Mouse (Mus musculus): Measurements from ENCODE around the gene Gm5148. TPM values are rescaled to one million over a fixed set of nuclear protein-coding genes. Genes with fewer than 3 reads are reported as not detected.

Gene Gm5148
- polyA plus RNA-seq, 1 experiment from 2014 or later: 5.2 TPM

DNA sequence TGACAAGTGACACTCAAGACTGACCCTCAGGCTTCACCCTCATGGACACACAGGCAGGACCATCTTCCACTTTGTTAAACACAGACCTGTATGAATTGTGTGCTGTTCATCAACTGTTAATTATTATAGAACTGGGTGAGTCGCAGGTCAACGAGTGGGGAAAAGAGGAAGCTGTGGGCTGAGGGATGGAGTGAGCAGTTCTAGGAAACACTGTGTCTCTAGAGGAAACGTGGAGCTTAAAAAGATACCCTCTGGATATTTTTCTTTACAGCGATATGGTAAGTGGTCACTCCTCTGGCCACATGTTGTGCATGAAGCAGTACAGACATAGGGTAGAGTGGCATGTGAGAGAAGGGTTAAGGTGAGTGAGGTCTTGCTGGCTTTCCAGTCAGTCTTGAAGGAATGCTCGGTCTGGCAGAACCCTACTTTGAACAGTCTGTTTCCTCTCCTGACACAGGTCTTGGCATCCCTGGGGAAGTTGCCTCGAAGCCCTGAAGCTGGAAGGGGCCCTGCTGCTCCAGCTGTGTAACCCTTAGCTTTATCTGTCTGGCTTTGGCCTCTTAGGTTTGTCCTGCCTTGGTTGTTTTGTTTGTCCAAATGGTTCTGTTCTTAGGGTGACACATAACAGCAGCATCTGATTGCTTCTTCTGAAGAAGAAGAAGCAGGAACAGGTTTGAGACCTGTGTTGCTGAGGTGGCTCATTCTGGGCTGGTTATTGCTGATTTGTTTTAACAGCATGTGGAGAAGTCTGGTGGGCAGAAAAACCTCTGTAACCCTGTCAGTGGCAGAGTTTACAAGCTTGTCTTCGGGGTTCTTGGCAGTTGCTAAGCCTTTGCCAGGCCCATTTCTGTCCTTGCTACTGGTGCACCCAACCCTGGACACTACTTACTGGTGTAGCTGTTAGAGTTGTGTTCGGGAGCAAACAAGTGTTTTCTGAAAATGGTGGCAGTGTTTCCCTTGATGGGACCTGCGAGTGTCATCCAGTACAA is 4.1 kb upstream of the Gm5148 start:
- H3K9me3 ChIP-seq (replicated peaks): no peaks in the 10 kb centered on the region
- H3K4me2 ChIP-seq: no peak overlapping the region
- 81% methylated on average over 9 of the region's 9 CpGs for whole genome bisulfite sequencing
- H3K27ac ChIP-seq: no peak overlapping the region
- ATAC-seq: no peak
- no peak overlapping the region for H3K4me3 ChIP-seq
- peaks cover 6% of the 10 kb centered on the region; the same call in 1 of the 2 replicates for H3K27me3 ChIP-seq
- no peaks in the 10 kb centered on the region for H3K36me3 ChIP-seq (ENCODE audit: poor library complexity, severe bottlenecking)
- H3K4me1 ChIP-seq: peaks cover 23% of the 10 kb centered on the region
- no peak overlapping the region for H3K9ac ChIP-seq

DNA sequence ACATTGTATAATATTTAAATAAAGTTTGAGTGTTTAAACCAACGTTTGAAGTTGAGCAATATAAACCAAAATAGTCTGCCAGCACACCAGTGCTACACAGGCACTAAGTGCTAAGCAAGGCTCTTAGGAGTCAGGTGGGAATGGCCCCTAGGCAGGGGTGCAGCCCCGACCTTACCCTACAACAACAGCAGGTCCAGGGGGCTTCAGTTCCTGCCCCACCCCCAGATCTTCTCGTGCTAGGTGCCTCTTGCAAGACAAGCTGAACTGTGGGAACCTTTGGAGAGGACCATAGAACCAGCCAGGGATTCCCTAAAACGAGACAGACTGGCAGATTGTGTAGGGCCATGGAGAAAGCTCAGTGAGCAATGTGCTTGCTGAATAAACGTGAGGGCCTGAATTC is 3.1 kb upstream of the Gm5148 start:
- Histone ChIP-seq H3K4me3 (no peak overlapping the region), H3K9me3 (replicated peaks) (no peaks in the 10 kb centered on the region), H3K4me1 (peaks cover 33% of the 10 kb centered on the region), H3K4me2 (no peak overlapping the region), H3K27ac (no peak overlapping the region), H3K9ac (no peak overlapping the region), H3K27me3 (peaks cover 6% of the 10 kb centered on the region; the same call in 1 of the 2 replicates), H3K36me3 (ENCODE audit: poor library complexity, severe bottlenecking) (no peaks in the 10 kb centered on the region)
- ATAC-seq: no peak
- WGBS: 84% methylated on average over 5 of the region's 5 CpGs

DNA sequence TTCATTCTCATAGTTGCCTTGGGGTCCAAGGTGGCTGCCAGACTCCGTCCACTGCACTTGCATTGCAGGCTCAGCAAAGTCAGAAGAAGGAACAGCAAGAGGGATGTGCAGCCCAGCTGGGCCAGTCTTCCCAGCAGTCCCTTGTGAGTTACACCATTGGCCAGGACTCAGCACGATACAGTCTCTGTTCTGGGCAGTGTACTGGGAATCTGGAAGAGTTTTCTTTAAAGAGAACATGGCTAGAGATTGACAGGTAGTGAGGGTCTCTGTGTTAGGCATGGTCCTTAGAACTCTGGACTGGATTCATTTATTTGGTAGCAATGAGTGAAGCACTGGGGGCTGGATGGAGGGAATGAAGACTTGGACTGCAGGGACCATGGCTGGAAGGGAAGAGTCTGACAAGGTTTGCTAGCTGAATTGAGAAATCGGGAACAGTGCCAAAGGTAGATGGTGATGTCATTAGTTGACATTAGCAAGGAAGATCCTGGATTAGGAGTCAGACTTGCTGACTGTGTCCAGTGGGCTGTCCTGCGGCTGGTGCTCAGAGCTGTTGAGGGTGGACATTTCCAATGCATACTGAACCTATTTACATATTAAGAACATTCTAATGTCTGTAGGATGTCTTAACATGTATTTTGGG is 2.3 kb upstream of the Gm5148 start:
- H3K27me3 ChIP-seq: peaks cover 6% of the 10 kb centered on the region; the same call in 1 of the 2 replicates
- no peak overlapping the region for H3K4me2 ChIP-seq
- no peak overlapping the region for H3K27ac ChIP-seq
- ATAC-seq: no peak
- H3K9me3 ChIP-seq (replicated peaks): no peaks in the 10 kb centered on the region
- H3K4me1 ChIP-seq: peaks cover 33% of the 10 kb centered on the region
- no peak overlapping the region for H3K4me3 ChIP-seq
- H3K36me3 ChIP-seq (ENCODE audit: poor library complexity, severe bottlenecking): no peaks in the 10 kb centered on the region
- H3K9ac ChIP-seq: no peak overlapping the region
- WGBS: 87% methylated on average over 4 of the region's 4 CpGs

DNA sequence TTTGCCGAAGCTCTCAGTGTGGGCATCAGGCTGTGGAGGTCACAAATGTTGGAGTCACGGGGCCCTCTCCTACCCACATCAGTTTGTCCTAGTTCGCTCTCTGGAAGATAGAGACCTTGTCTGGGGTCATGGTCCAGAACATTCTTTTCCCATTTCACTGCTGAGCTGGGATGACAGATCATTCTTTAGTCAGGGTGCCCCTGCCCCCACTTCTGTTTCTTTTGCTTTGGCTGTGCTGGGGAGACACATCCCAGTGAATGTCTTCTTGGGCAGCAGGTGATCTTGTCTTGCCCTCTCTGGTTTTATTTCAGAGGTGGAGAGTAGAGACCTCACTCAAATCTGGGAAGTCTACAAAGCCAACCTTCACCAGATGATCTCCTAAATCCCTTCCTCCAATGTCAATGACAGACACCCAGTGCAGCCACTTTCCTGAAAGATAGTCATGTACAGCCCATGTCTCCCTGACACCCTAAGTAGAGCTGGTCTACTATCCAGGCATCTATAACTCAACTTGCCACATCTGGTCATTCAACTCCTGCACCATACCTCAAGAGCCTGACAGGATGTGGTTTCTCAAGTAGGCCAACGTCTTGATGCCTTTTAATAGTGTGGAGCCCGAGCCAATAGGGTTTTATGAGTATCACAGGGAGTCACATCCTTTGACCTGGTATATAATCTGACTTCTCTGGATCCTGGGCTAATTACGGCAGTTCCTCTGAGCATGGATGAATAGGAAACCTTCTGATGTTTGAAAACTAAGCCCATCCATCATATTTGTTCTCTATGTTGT is 851 bp upstream of the Gm5148 start:
- Histone ChIP-seq H3K27me3 (peaks cover 6% of the 10 kb centered on the region; the same call in 1 of the 2 replicates), H3K27ac (no peak overlapping the region), H3K9ac (no peak overlapping the region), H3K9me3 (replicated peaks) (no peaks in the 10 kb centered on the region), H3K4me1 (peaks cover 33% of the 10 kb centered on the region), H3K4me3 (no peak overlapping the region), H3K4me2 (peak overlapping the region; percentile 77; the same call in 1 of the 2 replicates), H3K36me3 (ENCODE audit: poor library complexity, severe bottlenecking) (no peaks in the 10 kb centered on the region)
- ATAC-seq: peak; percentile 3; the same call in 1 of the 2 replicates
- 91% methylated on average over 6 of the region's 6 CpGs for WGBS

DNA sequence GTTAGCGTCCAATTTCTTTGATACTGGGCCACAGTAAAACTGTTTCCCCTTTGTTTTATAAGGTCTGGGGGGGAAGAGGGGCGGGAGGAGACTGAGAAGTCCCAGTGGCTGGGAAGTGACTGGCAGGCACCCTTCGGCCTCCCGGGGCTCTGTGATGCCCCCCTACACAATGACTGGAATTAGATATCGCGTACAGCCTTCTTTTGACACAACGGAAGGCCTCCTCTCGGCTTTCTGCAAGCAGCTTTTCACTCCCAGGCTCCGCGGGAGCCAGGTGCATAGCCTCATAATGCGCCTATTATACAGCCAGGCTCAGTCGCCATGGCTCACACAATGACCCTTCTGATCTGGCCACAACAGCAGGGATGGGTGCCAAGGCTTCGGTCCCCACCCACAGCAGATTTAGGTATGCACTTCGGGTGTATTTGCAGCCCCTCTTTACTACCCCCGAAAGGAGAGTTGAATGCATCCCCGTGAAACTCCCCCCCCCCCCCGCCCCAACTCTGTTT is 574 bp downstream of the Gm5148 start:
- WGBS: under 1% methylated on average over 17 of the region's 17 CpGs
- Histone ChIP-seq H3K4me3 (peak overlapping the region; percentile 43), H3K9ac (peak overlapping the region; percentile 60), H3K27me3 (peaks cover 6% of the 10 kb centered on the region; the same call in 1 of the 2 replicates), H3K4me1 (peaks cover 26% of the 10 kb centered on the region), H3K9me3 (replicated peaks) (no peaks in the 10 kb centered on the region), H3K27ac (peak overlapping the region; percentile 42), H3K36me3 (ENCODE audit: poor library complexity, severe bottlenecking) (no peaks in the 10 kb centered on the region), H3K4me2 (peak overlapping the region; percentile 77)
- peak; percentile 73 for ATAC-seq

DNA sequence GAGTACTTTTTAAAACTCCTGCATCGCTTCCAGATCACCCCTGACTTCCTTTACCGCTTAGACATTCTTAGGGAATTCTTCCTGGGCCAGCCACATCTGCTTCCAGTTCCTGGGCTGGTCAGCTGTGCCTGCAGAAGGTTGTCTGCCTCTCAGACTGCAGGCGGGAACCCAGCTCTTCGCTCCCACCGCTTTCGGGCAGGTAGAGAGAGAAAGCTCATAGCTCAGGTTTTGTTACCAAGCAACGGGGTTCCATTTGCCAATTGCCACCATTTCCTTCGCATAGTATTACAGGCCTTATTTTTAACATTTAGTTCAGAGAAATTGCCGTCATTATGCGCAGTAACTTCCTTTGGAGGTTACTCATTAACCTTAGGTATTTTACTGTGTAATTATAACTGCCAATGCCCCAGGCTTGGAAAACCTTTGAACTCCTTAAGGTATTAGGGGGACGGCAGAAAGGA is 1.2 kb downstream of the Gm5148 start:
- peak overlapping the region; percentile 77 for H3K4me2 ChIP-seq
- H3K9ac ChIP-seq: peak overlapping the region; percentile 60
- no peaks in the 10 kb centered on the region for H3K9me3 ChIP-seq (replicated peaks)
- H3K36me3 ChIP-seq (ENCODE audit: poor library complexity, severe bottlenecking): no peaks in the 10 kb centered on the region
- peak overlapping the region; percentile 43 for H3K4me3 ChIP-seq
- H3K27ac ChIP-seq: peak overlapping the region; percentile 42; the same call in 1 of the 2 replicates
- peak; percentile 14; the same call in 1 of the 2 replicates for ATAC-seq
- peaks cover 22% of the 10 kb centered on the region for H3K4me1 ChIP-seq
- H3K27me3 ChIP-seq: peaks cover 6% of the 10 kb centered on the region; the same call in 1 of the 2 replicates
- 4% methylated on average over 11 of the region's 11 CpGs for WGBS

DNA sequence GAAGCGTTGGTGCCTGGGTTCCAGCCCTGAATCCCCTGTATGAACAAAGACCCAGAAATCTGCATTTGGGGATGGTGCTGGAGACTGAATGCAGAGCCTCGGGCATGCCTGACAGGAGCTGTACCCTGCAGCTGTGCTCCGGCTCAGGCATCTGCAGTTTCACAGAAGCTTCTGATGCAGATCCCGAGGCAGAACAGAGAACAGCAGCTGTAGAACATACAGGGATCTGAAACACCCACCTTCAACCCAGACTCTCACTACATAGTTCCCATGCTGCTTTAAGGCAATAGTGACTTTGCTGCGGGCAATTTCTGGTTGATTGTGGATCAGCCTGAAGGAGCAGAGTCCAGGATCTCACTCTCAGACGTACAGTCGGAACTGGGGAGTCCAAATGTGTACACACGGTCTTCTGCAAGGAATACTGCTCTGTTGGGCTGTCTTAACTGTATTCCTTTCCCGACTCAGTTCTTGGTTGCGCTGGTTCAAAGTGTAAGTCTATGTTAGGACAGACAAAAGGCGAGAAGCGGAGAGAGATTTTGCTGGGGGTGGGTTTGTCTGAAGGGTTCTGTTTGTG is 1.7 kb downstream of the Gm5148 start:
- H3K4me2 ChIP-seq: peak overlapping the region; percentile 77
- peaks cover 22% of the 10 kb centered on the region for H3K4me1 ChIP-seq
- 51% methylated on average over 12 of the region's 12 CpGs for WGBS

DNA sequence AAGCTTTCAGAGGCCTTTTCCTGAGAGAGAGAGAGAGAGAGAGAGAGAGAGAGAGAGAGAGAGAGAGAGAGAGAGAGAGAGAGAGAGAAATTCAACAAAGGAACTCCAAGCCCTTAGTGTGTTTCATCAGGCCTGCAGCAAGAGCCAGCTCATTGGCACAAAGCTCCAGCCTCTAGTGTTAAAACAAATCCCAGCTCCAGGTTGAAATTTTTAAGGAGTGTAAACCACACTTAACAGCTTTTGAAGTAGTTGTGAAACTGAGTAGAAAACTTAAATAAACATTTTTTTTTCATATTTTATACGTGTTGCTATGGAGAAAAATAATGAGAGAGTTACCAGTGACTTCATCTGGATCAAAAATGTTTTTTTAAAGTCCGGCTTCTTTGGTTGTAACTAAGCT is 7.3 kb downstream of the Gm5148 start:
- ATAC-seq: no peak
- no peak overlapping the region for H3K9ac ChIP-seq
- WGBS: 91% methylated on average over 2 of the region's 2 CpGs

More for the DNA sequence above, 1.7 kb downstream of the Gm5148 start:
- no peak overlapping the region for H3K9ac ChIP-seq
- H3K4me3 ChIP-seq: peak overlapping the region; percentile 43; the same call in 1 of the 2 replicates
- no peak for ATAC-seq
- H3K36me3 ChIP-seq (ENCODE audit: poor library complexity, severe bottlenecking): no peaks in the 10 kb centered on the region
- H3K27ac ChIP-seq: 0 out of 2 replicates have a peak overlapping the region, but pooled peaks have one; percentile 36
- peaks cover 6% of the 10 kb centered on the region; the same call in 1 of the 2 replicates for H3K27me3 ChIP-seq
- no peaks in the 10 kb centered on the region for H3K9me3 ChIP-seq (replicated peaks)

DNA sequence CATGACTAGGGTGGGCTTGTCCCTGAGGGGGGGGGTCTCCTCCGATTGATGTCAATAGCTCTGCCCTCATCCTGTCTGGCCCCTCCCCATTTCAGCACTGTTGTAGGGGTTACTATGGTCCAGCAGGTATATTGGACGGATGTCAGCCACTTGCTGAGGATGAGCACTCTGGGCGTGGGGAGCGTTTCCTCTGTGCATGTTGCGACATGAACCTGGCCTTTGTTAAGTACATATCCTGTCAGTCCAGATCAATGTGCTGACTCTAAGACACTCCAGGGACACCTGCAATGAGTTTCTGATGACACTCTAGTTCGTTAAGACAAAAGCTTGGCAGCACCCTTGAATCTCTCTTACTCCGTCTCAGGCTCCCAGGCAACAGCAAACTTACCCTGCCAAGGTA is 8.6 kb downstream of the Gm5148 start:
- no peaks in the 10 kb centered on the region for H3K36me3 ChIP-seq (ENCODE audit: poor library complexity, severe bottlenecking)
- no peaks in the 10 kb centered on the region for H3K27me3 ChIP-seq
- no peak overlapping the region for H3K27ac ChIP-seq
- no peak for ATAC-seq
- 87% methylated on average over 7 of the region's 7 CpGs for WGBS
- no peak overlapping the region for H3K4me3 ChIP-seq
- no peak overlapping the region for H3K9ac ChIP-seq
- no peak overlapping the region for H3K4me2 ChIP-seq
- H3K9me3 ChIP-seq (replicated peaks): no peaks in the 10 kb centered on the region
- H3K4me1 ChIP-seq: 0 out of 2 replicates have a peak, but pooled peaks cover 2% of the 10 kb centered on the region

More for the DNA sequence above, 7.3 kb downstream of the Gm5148 start:
- no peak overlapping the region for H3K4me2 ChIP-seq
- no peaks in the 10 kb centered on the region for H3K27me3 ChIP-seq
- no peak overlapping the region for H3K4me3 ChIP-seq
- 0 out of 2 replicates have a peak, but pooled peaks cover 2% of the 10 kb centered on the region for H3K4me1 ChIP-seq
- H3K36me3 ChIP-seq (ENCODE audit: poor library complexity, severe bottlenecking): no peaks in the 10 kb centered on the region
- H3K9me3 ChIP-seq (replicated peaks): no peaks in the 10 kb centered on the region
- no peak overlapping the region for H3K27ac ChIP-seq

DNA sequence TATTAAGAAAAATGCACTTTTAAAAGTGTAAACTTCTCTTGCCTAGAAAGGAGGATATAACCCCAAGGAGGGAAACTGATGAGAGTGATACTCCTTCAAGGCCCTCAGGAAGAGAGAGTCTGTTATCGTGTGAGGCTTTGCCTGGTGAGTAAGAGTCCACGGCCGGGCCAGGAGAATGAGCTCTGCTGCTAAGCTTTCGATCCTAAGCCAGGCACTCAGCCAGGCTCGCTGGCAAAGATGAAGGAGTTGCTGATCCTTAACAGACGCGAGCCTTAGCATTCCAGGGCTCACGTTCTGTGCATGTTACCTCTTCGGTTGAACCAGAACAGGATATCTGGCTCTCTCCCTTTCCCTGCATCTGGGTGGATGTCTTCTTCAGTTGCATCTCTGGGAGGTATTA is 11.8 kb downstream of the Gm5148 start:
- Histone ChIP-seq H3K9ac (no peak overlapping the region), H3K27ac (no peak overlapping the region), H3K36me3 (ENCODE audit: poor library complexity, severe bottlenecking) (no peaks in the 10 kb centered on the region), H3K4me1 (0 out of 2 replicates have a peak, but pooled peaks cover 2% of the 10 kb centered on the region), H3K9me3 (replicated peaks) (no peaks in the 10 kb centered on the region), H3K4me2 (no peak overlapping the region), H3K27me3 (no peaks in the 10 kb centered on the region), H3K4me3 (no peak overlapping the region)
- 78% methylated on average over 9 of the region's 9 CpGs for WGBS
- ATAC-seq: no peak

DNA sequence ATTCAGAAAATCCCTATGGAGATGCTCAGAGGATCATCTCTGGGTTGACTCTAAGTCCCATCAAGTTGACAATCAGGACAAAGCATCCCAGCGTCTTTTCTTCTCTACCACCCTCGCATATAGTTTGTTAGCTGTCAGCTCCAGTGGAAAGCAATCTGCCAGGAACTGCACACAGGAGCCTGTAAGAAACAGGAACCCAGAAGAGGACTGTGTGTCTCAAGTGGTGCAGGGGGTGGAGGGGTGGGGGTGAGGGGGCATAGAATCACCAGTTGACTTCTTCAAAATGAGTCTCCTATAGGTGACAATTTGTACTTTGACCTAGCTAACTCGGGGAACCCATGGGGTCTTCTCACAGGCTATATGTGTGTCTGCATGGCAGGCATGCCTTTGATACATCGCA is 12.7 kb downstream of the Gm5148 start:
- H3K9ac ChIP-seq: no peak overlapping the region
- 0 out of 2 replicates have a peak, but pooled peaks cover 2% of the 10 kb centered on the region for H3K4me1 ChIP-seq
- H3K4me2 ChIP-seq: no peak overlapping the region
- no peaks in the 10 kb centered on the region for H3K9me3 ChIP-seq (replicated peaks)
- H3K36me3 ChIP-seq (ENCODE audit: poor library complexity, severe bottlenecking): no peaks in the 10 kb centered on the region
- no peak for ATAC-seq
- no peak overlapping the region for H3K27ac ChIP-seq
- 90% methylated on average over 4 of the region's 4 CpGs for WGBS
- H3K27me3 ChIP-seq: no peaks in the 10 kb centered on the region
- no peak overlapping the region for H3K4me3 ChIP-seq

Data from forebrain, embryonic 13.5 days (tissue).